Mouse (Mus musculus) small intestine, adult 2 months (tissue): ENCODE results near the gene Nck1.

Source experiments
- CTCF ChIP-seq: fragments of 200-500 bp; IDR thresholded peaks from 2 replicates; pipeline ENCODE4 v1.5.1; 2012; ENCODE audit warnings: low read depth, mild to moderate bottlenecking, control low read depth, inconsistent platforms, low read length, moderate library complexity, mixed read lengths; ENCODE audit not compliant: insufficient replicate concordance, insufficient read length; ENCODE audit errors: extremely low read depth
- POLR2A ChIP-seq: fragments of 200-500 bp; IDR thresholded peaks from 2 replicates; pipeline ENCODE4 v1.6.1; 2012; ENCODE audit warnings: low read depth, mild to moderate bottlenecking, control low read depth, inconsistent platforms, low read length, moderate library complexity

DNA sequence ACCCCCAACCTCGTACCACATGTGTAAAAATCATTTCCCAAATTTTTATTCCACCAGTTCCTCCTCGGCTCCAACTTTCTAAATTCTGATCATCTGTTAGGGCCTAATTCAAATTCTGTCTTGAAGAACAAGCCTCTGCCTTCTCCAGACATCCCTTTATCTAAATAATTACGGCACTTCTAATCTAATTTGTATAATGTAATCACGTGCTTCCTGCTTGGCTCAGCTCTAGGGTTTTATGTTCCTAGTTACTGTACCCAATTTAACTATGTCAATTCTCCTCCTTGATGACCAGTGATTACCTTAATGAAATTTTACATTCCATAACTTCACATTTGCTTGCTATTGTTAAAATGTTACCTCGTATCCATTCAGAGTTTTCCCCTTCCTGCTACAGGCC lies 9.8 kb upstream of the Nck1 start:
- TF ChIP-seq CTCF (no peak), POLR2A (no peak)
